Mouse (Mus musculus) kidney, embryonic 16.5 days (tissue): ENCODE measurements around the gene Nedd9. TPM values are rescaled to one million over a fixed set of nuclear protein-coding genes. Genes with fewer than 3 reads are reported as not detected.
A peak's percentile ranks its signal among the peaks of the same experiment; 100 is the strongest.

Experiments used
- ATAC-seq: fragments of 200-750 bp; cut with Nextera tagmentation; 2 replicates; pipeline ENCODE4 v1.8.0; 2017; ENCODE audit warnings: moderate TSS enrichment; ENCODE audit not compliant: low FRiP score, low TSS enrichment
- H3K27ac ChIP-seq: fragments of 300-500 bp; sonication (generic); 2 replicates; pipeline ENCODE4 v1.5.1; 2014; ENCODE audit warnings: low read length
- H3K27me3 ChIP-seq: fragments of 300-500 bp; sonication (generic); 2 replicates; pipeline ENCODE4 v1.6.1; 2014; ENCODE audit warnings: low read length, control low read depth, mixed read lengths; ENCODE audit not compliant: insufficient read depth
- H3K36me3 ChIP-seq: fragments of 300-500 bp; sonication (generic); 2 replicates; pipeline ENCODE4 v1.6.1; 2014; ENCODE audit warnings: low read length, control low read depth, mixed read lengths; ENCODE audit not compliant: insufficient read depth
- H3K4me1 ChIP-seq: fragments of 300-500 bp; sonication (generic); 2 replicates; pipeline ENCODE4 v1.6.1; 2014; ENCODE audit warnings: low read length, control low read depth, mixed read lengths; ENCODE audit not compliant: insufficient read depth
- H3K4me2 ChIP-seq: fragments of 300-500 bp; sonication (generic); replicated peaks from 2 replicates; pipeline ENCODE4 v1.6.1; 2014; ENCODE audit warnings: low read depth, low read length
- H3K4me3 ChIP-seq: fragments of 300-500 bp; sonication (generic); 2 replicates; pipeline ENCODE4 v1.5.1; 2014; ENCODE audit warnings: mild to moderate bottlenecking, low read length
- H3K9ac ChIP-seq: fragments of 300-500 bp; sonication (generic); replicated peaks from 2 replicates; pipeline ENCODE4 v1.6.1; 2014; ENCODE audit warnings: low read length
- H3K9me3 ChIP-seq: fragments of 300-500 bp; sonication (generic); 2 replicates; pipeline ENCODE4 v1.6.1; 2016; ENCODE audit warnings: low read length, control low read depth
- WGBS: fragments of 180-500 bp; shearing (Covaris S2); extraction: QIAGEN DNeasy Blood & Tissue Kit; methylation state at CpG from one replicate; pipeline ENCODE4 v1.1.7; 2014; 5-methylcytosine and 5-hydroxymethylcytosine counted together
- polyA plus RNA-seq: library from polyadenylated mRNA; unstranded; fragments of >200 nt; fragmentation: Nextera tagmentation; extraction: Ambion mirVana; gene quantifications from 2 replicates; pipeline ENCODE4 v1.2.1, GENCODE M21; 2015

The Nedd9 gene
- polyA plus RNA-seq, 1 experiment from 2014 or later: 27.9 TPM

DNA sequence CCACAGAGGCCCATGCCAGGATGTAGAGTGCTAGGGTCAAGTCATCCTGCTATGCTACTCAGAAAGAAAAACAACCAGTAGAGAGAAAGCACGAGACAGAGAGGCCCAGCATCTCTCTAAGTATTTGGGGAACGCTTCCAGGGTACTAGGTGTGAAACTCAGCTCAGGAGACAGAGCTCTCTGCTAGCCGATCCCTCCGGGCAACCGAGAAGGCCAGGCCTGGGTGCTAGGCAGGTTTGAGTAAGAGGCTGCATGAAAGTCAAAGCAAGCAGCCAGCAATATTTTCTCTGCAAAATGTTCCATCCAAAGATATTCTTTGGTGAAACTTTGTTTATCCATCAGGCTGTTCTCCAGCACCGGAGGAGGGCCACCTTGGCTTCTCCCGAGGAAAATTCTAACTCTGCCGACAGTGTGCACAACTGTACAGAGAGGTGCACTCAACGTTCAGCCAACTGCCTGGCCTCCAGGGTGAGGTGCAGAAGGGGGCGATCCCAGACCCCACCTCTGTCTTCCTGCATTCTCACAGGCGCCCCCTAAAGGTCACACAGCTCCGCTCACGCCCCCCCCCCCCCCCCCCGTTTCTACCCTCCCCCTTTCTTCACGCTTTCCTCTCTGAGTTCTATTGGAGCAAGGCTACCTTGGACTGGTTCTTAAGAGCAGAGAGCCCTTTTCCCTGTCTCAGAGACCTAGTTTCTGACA, 7.3 kb downstream of the Nedd9 start:
- no peak for ATAC-seq
- H3K4me1 ChIP-seq: no peaks in the 10 kb centered on the region
- no peaks in the 10 kb centered on the region for H3K36me3 ChIP-seq
- H3K4me3 ChIP-seq: no peak overlapping the region
- 65% methylated on average over 11 of the region's 15 CpGs for WGBS
- H3K4me2 ChIP-seq: no peak overlapping the region
- H3K9ac ChIP-seq: no peak overlapping the region
- no peak overlapping the region for H3K27ac ChIP-seq
- no peaks in the 10 kb centered on the region for H3K9me3 ChIP-seq
- H3K27me3 ChIP-seq: no peaks in the 10 kb centered on the region

DNA sequence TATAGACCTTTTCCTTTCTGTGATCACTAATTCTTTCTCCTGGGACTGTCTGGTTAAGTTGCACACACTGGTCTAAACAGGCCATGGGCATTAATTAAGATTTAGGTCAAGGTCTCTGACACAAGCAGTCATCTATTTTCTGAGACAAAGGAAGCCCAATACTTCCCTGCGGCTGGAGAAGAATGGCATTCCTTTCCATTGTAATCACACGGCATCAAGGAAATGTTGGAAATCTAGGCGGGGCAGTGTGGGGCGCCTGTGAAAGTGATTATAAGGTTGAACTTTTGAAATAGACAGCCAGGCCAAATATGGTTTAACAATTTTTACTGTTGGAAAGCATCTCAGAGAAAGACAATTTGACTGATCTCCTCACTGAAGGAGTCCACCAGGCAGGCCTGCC, 10.9 kb downstream of the Nedd9 start:
- Histone ChIP-seq H3K36me3 (no peaks in the 10 kb centered on the region), H3K9me3 (no peaks in the 10 kb centered on the region), H3K9ac (no peak overlapping the region), H3K4me1 (no peaks in the 10 kb centered on the region), H3K27me3 (no peaks in the 10 kb centered on the region), H3K4me3 (no peak overlapping the region), H3K27ac (no peak overlapping the region), H3K4me2 (no peak overlapping the region)
- WGBS: 62% methylated on average over 4 of the region's 4 CpGs
- ATAC-seq: no peak

DNA sequence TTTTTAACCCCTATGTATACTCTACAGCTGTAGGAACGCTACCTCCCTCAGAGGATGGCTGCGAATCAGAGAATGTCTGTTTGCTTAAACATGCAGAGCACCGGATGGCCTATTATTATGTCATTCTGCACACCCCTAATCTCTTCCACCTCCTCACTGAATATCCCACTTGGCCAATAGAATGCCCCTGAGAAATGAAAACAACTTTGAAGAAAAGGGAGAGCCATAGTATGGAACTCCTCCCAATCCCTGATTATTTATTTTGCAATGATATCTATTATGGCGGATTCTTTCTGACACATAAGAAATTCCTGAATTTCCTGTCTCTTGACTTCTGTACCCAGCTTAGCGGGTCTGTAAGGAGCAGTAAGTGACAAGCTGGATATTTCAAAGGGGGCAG, 12.8 kb downstream of the Nedd9 start:
- Histone ChIP-seq H3K27ac (no peak overlapping the region), H3K4me1 (no peaks in the 10 kb centered on the region), H3K9ac (no peak overlapping the region), H3K4me3 (no peak overlapping the region), H3K4me2 (no peak overlapping the region), H3K36me3 (no peaks in the 10 kb centered on the region), H3K27me3 (no peaks in the 10 kb centered on the region), H3K9me3 (no peaks in the 10 kb centered on the region)
- 79% methylated on average over 5 of the region's 5 CpGs for WGBS
- ATAC-seq: no peak

DNA sequence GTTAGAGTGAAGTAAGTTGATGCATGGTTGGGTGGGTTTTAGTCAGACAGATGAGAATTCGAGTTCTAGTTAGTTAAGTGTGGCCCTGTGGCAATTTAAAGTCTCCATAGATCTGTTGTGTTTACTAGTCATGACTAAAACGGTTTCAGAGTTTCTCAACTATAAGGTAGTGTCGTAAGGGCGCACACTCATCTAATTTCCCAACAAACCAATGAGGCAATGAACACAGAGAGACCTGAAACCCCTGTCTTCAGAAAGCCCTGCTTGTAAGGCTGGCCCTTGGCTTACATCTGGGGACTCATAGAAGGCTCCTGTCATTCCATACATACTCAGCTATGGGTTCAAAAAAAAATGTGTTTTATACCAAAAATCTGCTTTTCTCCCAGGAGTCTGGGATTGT, 13.7 kb downstream of the Nedd9 start:
- Histone ChIP-seq H3K4me1 (no peaks in the 10 kb centered on the region), H3K36me3 (no peaks in the 10 kb centered on the region), H3K27me3 (no peaks in the 10 kb centered on the region), H3K4me3 (no peak overlapping the region), H3K9ac (no peak overlapping the region), H3K9me3 (no peaks in the 10 kb centered on the region), H3K27ac (no peak overlapping the region), H3K4me2 (no peak overlapping the region)
- ATAC-seq: no peak
- WGBS: 85% methylated on average over 4 of the region's 4 CpGs

DNA sequence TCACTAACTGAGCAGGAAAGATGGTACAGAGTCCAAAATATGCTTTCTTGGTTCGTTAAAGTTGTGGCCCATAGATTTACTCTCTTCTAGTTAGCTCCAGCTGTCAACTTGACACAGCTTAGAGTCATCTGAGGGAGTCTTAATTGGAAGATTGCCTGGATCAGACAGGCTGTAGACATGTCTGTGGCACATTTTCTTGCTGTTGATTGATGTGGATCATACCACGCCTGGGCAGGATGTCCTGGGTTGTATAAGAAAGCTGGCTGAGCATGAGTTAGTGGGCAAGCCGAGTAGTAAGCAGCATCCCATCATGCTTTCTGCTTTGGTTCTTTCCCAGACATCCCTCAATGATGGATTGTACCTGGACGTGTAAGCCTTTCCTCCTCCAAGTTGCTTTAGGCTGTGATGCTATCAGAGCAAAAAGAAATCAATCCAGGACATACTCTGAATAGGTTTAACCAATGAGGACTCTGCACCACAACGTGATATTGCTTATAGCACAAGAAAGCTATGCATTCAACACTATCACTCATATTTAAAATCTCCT, 14.2 kb downstream of the Nedd9 start:
- Histone ChIP-seq H3K27ac (no peak overlapping the region), H3K36me3 (no peaks in the 10 kb centered on the region), H3K27me3 (no peaks in the 10 kb centered on the region), H3K9ac (no peak overlapping the region), H3K4me1 (no peaks in the 10 kb centered on the region), H3K4me3 (no peak overlapping the region), H3K9me3 (no peaks in the 10 kb centered on the region), H3K4me2 (no peak overlapping the region)
- ATAC-seq: no peak
- 70% methylated on average over 5 of the region's 5 CpGs for WGBS

DNA sequence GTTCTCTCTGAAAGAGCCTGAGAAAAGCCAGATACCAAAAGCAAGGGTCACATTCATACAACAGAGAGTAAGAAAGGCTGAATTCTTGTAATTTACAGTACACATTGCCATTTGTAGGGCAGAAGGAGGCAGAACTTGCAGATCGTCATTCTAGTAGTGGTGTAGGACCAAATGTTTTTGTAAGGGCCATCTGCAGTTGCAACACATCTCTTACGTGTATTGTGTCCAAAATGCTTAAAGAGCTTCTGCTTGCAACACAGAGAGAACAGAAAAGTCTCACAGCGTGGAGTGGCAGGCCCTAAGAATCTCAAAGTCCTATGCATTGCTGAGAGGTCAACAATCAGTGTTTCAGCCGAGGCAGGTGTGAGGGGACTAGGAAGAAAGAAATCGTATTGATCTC, 18.9 kb downstream of the Nedd9 start:
- Histone ChIP-seq H3K4me3 (no peak overlapping the region), H3K27me3 (no peaks in the 10 kb centered on the region), H3K36me3 (no peaks in the 10 kb centered on the region), H3K4me2 (no peak overlapping the region), H3K27ac (no peak overlapping the region), H3K4me1 (peaks cover 8% of the 10 kb centered on the region; the same call in 1 of the 2 replicates), H3K9me3 (no peaks in the 10 kb centered on the region), H3K9ac (no peak overlapping the region)
- 81% methylated on average over 5 of the region's 5 CpGs for WGBS
- ATAC-seq: no peak

DNA sequence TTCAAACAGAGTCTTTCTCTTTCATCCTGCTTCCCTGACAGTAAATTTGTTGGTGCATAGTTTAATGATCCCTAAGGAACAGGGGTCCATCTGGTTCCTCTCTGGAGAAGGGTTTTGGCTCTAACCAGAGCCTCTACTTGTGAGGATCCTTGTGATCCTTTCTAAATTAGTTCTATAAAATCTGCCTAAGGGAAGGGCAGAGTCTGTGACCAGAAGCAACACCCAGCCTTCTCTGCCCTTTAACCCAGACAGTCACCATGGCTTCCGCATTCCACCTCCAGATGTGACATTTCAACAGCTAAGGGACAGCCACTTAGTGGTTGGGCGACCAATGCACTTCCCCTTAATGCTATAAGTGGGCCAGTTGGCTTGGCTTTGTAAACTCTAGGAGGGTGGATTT, 20.1 kb downstream of the Nedd9 start:
- no peak overlapping the region for H3K9ac ChIP-seq
- H3K4me2 ChIP-seq: no peak overlapping the region
- 46% methylated on average over 2 of the region's 2 CpGs for WGBS
- H3K36me3 ChIP-seq: no peaks in the 10 kb centered on the region
- peaks cover 8% of the 10 kb centered on the region; the same call in 1 of the 2 replicates for H3K4me1 ChIP-seq
- ATAC-seq: peak; percentile 82
- no peak overlapping the region for H3K4me3 ChIP-seq
- peak overlapping the region; percentile 94 for H3K27ac ChIP-seq
- no peaks in the 10 kb centered on the region for H3K27me3 ChIP-seq
- H3K9me3 ChIP-seq: no peaks in the 10 kb centered on the region

DNA sequence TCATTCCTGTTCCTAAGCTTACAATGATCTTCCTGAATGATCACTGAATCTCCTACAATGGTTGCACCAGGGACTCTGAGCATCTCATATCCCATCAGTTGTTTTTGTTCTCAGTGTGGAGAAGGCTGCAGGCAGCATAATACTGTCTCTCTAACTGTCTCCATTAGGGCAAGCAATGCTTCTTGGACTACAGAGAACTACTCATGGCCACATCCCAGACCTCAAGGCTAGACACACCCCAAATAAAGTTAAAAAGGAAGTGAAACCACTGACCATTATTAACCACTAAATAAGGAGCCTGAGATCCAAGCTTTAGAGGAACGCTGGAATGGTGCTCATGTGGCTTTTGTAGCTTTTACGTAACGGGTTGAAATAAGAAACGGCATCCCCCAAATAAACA, 20.5 kb downstream of the Nedd9 start:
- Histone ChIP-seq H3K4me1 (peaks cover 10% of the 10 kb centered on the region; the same call in 1 of the 2 replicates), H3K27ac (peak overlapping the region; percentile 94), H3K9ac (no peak overlapping the region), H3K4me3 (no peak overlapping the region), H3K27me3 (no peaks in the 10 kb centered on the region), H3K9me3 (no peaks in the 10 kb centered on the region), H3K4me2 (no peak overlapping the region), H3K36me3 (no peaks in the 10 kb centered on the region)
- 61% methylated on average over 4 of the region's 4 CpGs for WGBS
- peak; percentile 39; the same call in 1 of the 2 replicates for ATAC-seq

DNA sequence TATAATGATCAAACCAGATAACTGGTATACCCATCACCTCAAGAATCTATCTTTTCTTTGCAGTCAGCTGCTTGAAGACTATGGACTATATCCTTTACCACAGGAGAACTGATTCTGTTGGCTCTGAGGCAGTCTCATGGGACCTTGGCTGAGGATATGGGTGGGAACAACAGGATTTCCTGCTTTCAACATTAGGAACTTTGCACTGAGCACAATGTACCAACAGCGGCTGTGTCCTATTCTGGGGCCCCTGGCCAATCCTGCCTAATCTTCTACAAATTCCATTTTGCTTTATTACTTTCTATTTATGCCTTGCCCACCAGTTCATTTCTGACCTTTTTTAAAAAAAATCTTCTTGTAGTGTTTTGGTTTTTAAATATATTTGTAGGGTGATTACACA, 21.0 kb downstream of the Nedd9 start:
- Histone ChIP-seq H3K27ac (peak overlapping the region; percentile 94), H3K9me3 (no peaks in the 10 kb centered on the region), H3K4me3 (no peak overlapping the region), H3K4me1 (peaks cover 12% of the 10 kb centered on the region; the same call in 1 of the 2 replicates), H3K27me3 (no peaks in the 10 kb centered on the region), H3K4me2 (no peak overlapping the region), H3K36me3 (no peaks in the 10 kb centered on the region), H3K9ac (no peak overlapping the region)
- peak; percentile 75; the same call in 1 of the 2 replicates for ATAC-seq
- 69% methylated on average over 1 of the region's 1 CpGs for WGBS

DNA sequence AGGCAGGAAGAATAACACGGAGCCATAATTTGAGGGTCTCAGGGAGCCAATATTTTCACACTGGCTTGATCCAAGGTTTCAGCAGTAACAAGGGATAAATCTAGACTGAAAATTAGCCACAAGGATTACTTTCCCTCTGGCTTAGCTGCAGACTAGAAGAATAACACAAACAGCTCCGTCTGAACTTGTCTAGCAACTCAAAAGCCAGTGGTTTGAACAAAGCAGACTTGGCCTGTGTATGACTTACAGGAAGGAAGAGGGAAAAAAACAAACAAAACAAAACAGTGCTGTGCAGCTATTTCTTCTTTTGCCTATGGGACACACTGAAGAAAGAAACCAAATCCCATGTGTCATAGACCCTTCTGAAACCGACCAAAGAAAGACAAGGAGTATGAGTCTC, 25.7 kb downstream of the Nedd9 start:
- 60% methylated on average over 3 of the region's 3 CpGs for WGBS
- H3K4me3 ChIP-seq: no peak overlapping the region
- peaks cover 35% of the 10 kb centered on the region for H3K4me1 ChIP-seq
- no peak for ATAC-seq
- H3K9me3 ChIP-seq: no peaks in the 10 kb centered on the region
- H3K27ac ChIP-seq: peak overlapping the region; percentile 45; the same call in 1 of the 2 replicates
- no peaks in the 10 kb centered on the region for H3K27me3 ChIP-seq
- no peak overlapping the region for H3K4me2 ChIP-seq
- H3K36me3 ChIP-seq: no peaks in the 10 kb centered on the region
- no peak overlapping the region for H3K9ac ChIP-seq
